Mouse (Mus musculus) hindbrain, postnatal 0 days (tissue): ENCODE results near the gene Rpl27a. TPM values are rescaled to one million over a fixed set of nuclear protein-coding genes. Genes with fewer than 3 reads are reported as not detected.
A peak's percentile ranks its signal among the peaks of the same experiment; 100 is the strongest.

ENCODE experiments used
- ATAC-seq: fragments of 200-750 bp; cut with Nextera tagmentation; 2 replicates; pipeline ENCODE4 v1.8.0; 2017; ENCODE audit warnings: mild to moderate bottlenecking, moderate TSS enrichment, moderate library complexity
- DNase-seq: peaks from one replicate; pipeline ENCODE4 v3.0.0-alpha.2; 2015; ENCODE audit warnings: low spot score
- H3K27ac ChIP-seq: fragments of 300-500 bp; sonication (generic); 2 replicates; pipeline ENCODE4 v1.5.1; 2014; ENCODE audit warnings: mild to moderate bottlenecking
- H3K27me3 ChIP-seq: fragments of 300-500 bp; sonication (generic); 2 replicates; pipeline ENCODE4 v1.6.1; 2014; ENCODE audit warnings: low read length, mixed read lengths; ENCODE audit not compliant: insufficient read depth
- H3K36me3 ChIP-seq: fragments of 300-500 bp; sonication (generic); 2 replicates; pipeline ENCODE4 v1.6.1; 2014; ENCODE audit warnings: low read length, mixed read lengths; ENCODE audit not compliant: insufficient read depth
- H3K4me1 ChIP-seq: fragments of 300-500 bp; sonication (generic); 2 replicates; pipeline ENCODE4 v1.6.1; 2014; ENCODE audit warnings: antibody characterized with exemption, low read length, mixed read lengths; ENCODE audit not compliant: insufficient read depth
- H3K4me2 ChIP-seq: fragments of 300-500 bp; sonication (generic); 2 replicates; pipeline ENCODE4 v1.6.1; 2014; ENCODE audit warnings: low read depth, mild to moderate bottlenecking, low read length, moderate library complexity, mixed read lengths
- H3K4me3 ChIP-seq: fragments of 300-500 bp; sonication (generic); 2 replicates; pipeline ENCODE4 v1.5.1; 2014; ENCODE audit warnings: low read length
- H3K9ac ChIP-seq: fragments of 300-500 bp; sonication (generic); replicated peaks from 2 replicates; pipeline ENCODE4 v1.6.1; 2014; ENCODE audit warnings: mild to moderate bottlenecking, low read length, moderate library complexity, mixed read lengths
- H3K9me3 ChIP-seq: fragments of 300-500 bp; sonication (generic); 2 replicates; pipeline ENCODE4 v1.6.1; 2016; ENCODE audit warnings: low read length, mixed read lengths
- CTCF ChIP-seq: IDR thresholded peaks from 2 replicates; pipeline ENCODE4 v1.5.1; 2016; ENCODE audit warnings: antibody characterized with exemption, control low read depth, low read depth
- WGBS: fragments of 180-500 bp; shearing (Covaris S2); extraction: QIAGEN DNeasy Blood & Tissue Kit; methylation state at CpG from one replicate; pipeline ENCODE4 v1.1.7; 2014; 5-methylcytosine and 5-hydroxymethylcytosine counted together
- polyA plus RNA-seq: library from polyadenylated mRNA; unstranded; fragments of >200 nt; fragmentation: Nextera tagmentation; extraction: Ambion mirVana; gene quantifications from 2 replicates; pipeline ENCODE4 v1.2.1, GENCODE M21; 2015
- total RNA-seq: library from RNA; depleted of rRNA; stranded (reverse); fragments of >200 nt; gene quantifications from 2 replicates; pipeline ENCODE4 v1.2.3, GENCODE M21; 2014

Gene Rpl27a
- total and polyA plus RNA-seq, 2 experiments from 2014 or later = 100 to 337 TPM

- peak; percentile 84 for ATAC-seq
- H3K4me1 ChIP-seq = peaks cover 5% of the 10 kb centered on the region
- H3K9ac ChIP-seq = peak overlapping the region; percentile 47
- H3K27me3 ChIP-seq = no peaks in the 10 kb centered on the region
- peak; percentile 69 for DNase-seq
- peak overlapping the region; percentile 60 for H3K4me2 ChIP-seq
- TF ChIP-seq CTCF = peak; percentile 12; the same call in 1 of the 2 replicates
- WGBS = 9% methylated on average over 21 of the region's 21 CpGs
- peak overlapping the region; percentile 77 for H3K27ac ChIP-seq
- no peaks in the 10 kb centered on the region for H3K9me3 ChIP-seq
- no peaks in the 10 kb centered on the region for H3K36me3 ChIP-seq
- peak overlapping the region; percentile 38 for H3K4me3 ChIP-seq
These were observed 25.3 kb upstream of the Rpl27a start for GRCm38 (mm10) chr7:109493319-109494316.

GRCm38 (mm10) chr7:109497507-109497906 is 21.4 kb upstream of the Rpl27a start:
- DNase-seq (no peak), ATAC-seq (no peak)
- Histone ChIP-seq H3K9me3 (no peaks in the 10 kb centered on the region), H3K4me3 (no peak overlapping the region), H3K4me2 (no peak overlapping the region), H3K4me1 (peaks cover 5% of the 10 kb centered on the region), H3K36me3 (no peaks in the 10 kb centered on the region), H3K27ac (no peak overlapping the region), H3K27me3 (no peaks in the 10 kb centered on the region), H3K9ac (no peak overlapping the region)
- no peak for TF ChIP-seq CTCF
- WGBS = 54% methylated on average over 4 of the region's 4 CpGs

GRCm38 (mm10) chr7:109507119-109507518 is 11.8 kb upstream of the Rpl27a start:
- H3K4me2 ChIP-seq = peak overlapping the region; percentile 13; the same call in 1 of the 2 replicates
- H3K4me3 ChIP-seq = no peak overlapping the region
- no peak overlapping the region for H3K27ac ChIP-seq
- DNase-seq (peak; percentile 77), ATAC-seq (peak; percentile 66; the same call in 1 of the 2 replicates)
- H3K9me3 ChIP-seq = no peaks in the 10 kb centered on the region
- no peak for TF ChIP-seq CTCF
- 2% methylated on average over 8 of the region's 8 CpGs for WGBS
- H3K9ac ChIP-seq = no peak overlapping the region
- H3K27me3 ChIP-seq = no peaks in the 10 kb centered on the region
- no peaks in the 10 kb centered on the region for H3K36me3 ChIP-seq
- H3K4me1 ChIP-seq = peaks cover 6% of the 10 kb centered on the region; the same call in 1 of the 2 replicates

GRCm38 (mm10) chr7:109507572-109507971 is 11.4 kb upstream of the Rpl27a start:
- Histone ChIP-seq H3K4me2 (no peak overlapping the region; the same call in 1 of the 2 replicates), H3K9me3 (no peaks in the 10 kb centered on the region), H3K4me3 (no peak overlapping the region), H3K4me1 (peaks cover 6% of the 10 kb centered on the region; the same call in 1 of the 2 replicates), H3K36me3 (no peaks in the 10 kb centered on the region), H3K27ac (0 out of 2 replicates have a peak overlapping the region, but pooled peaks have one; percentile 26), H3K9ac (no peak overlapping the region), H3K27me3 (no peaks in the 10 kb centered on the region)
- TF ChIP-seq CTCF = no peak
- no peak for DNase-seq
- WGBS = 32% methylated on average over 9 of the region's 9 CpGs
- no peak for ATAC-seq

- no peaks in the 10 kb centered on the region for H3K27me3 ChIP-seq
- peak within 1 kb of the TSS; percentile 13; the same call in 1 of the 2 replicates for H3K4me2 ChIP-seq
- WGBS = 87% methylated on average over 4 of the region's 4 CpGs
- TF ChIP-seq CTCF = no peak
- DNase-seq (no peak), ATAC-seq (no peak)
- peaks cover 6% of the 10 kb centered on the region; the same call in 1 of the 2 replicates for H3K4me1 ChIP-seq
- no peaks in the 10 kb centered on the region for H3K36me3 ChIP-seq
- H3K9me3 ChIP-seq = no peaks in the 10 kb centered on the region
- H3K27ac ChIP-seq = 0 out of 2 replicates have a peak within 1 kb of the TSS, but pooled peaks have one; percentile 26
- no peak within 1 kb of the TSS for H3K4me3 ChIP-seq
- no peak within 1 kb of the TSS for H3K9ac ChIP-seq
These were observed 10.9 kb upstream of the Rpl27a start, which contains the start of gene Trim66 for GRCm38 (mm10) chr7:109508034-109508433. Trim66 (minus strand) TSS chr7:109508134.

- Histone ChIP-seq H3K36me3 (no peaks in the 10 kb centered on the region), H3K4me2 (no peak overlapping the region), H3K4me1 (peaks cover 6% of the 10 kb centered on the region; the same call in 1 of the 2 replicates), H3K9me3 (no peaks in the 10 kb centered on the region), H3K27ac (no peak overlapping the region), H3K9ac (no peak overlapping the region), H3K27me3 (no peaks in the 10 kb centered on the region), H3K4me3 (no peak overlapping the region)
- no peak for TF ChIP-seq CTCF
- WGBS = 62% methylated on average over 2 of the region's 2 CpGs
- ATAC-seq = no peak
- no peak for DNase-seq
These were observed 8.1 kb upstream of the Rpl27a start for GRCm38 (mm10) chr7:109510799-109511198.
